Mouse (Mus musculus): Measurements from ENCODE around the gene Eef1akmt3. TPM values are rescaled to one million over a fixed set of nuclear protein-coding genes. Genes with fewer than 3 reads are reported as not detected.

Eef1akmt3 gene
- under 1 TPM in 4 of 26 experiments, not detected in 22; 0.22 to 0.74 (median 0.40) TPM for total RNA-seq (2018; cell fraction: chromatin; rRNA removed)
- total RNA-seq (2018; cell fraction: cytosol; rRNA removed), result under 1 TPM in 3 of 26 experiments, not detected in 23; 0.05 to 0.09 (median 0.05) TPM
- total RNA-seq (2018; cell fraction: nucleus; rRNA removed), result under 1 TPM in 2 of 26 experiments, not detected in 24; 0.30 to 0.31 TPM
- not detected in 3 replicates for polyA plus RNA-seq (2018)

DNA sequence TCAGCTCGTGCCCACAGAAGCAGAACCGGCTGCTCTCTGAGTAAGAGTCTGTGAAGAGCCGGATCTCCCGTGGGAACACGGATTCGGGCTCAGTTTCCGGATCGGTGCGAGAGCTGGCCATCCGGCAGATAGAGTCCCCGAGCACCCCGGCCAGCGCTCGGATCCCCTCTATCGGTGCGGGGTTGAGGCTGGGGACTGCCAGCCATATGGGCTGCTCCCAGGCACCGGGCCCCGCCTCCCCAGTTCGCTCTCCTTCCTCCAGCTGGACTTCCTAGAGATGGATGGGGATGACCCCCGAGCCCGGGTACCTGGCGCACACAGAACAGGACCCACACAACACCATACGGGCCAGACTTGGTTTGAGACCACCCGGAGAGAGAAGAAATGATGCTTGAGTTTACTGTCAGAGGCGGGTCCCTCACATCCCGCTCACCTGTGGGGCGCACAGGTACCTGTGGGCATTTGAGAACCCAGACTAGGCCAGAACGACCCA is at the start of gene Eef1akmt3, which contains the start of gene Mettl1:
Gene Eef1akmt3, minus strand, starts transcription at position 240 of the 493 bp plus-strand sequence.
Gene Mettl1, plus strand, starts transcription at position 141 of the 493 bp plus-strand sequence.
- Histone ChIP-seq H3K4me3 (ENCODE audit: inconsistent target) (peak within 1 kb of the TSS; percentile 65), H3K27ac (peak within 1 kb of the TSS; percentile 32; the same call in 1 of the 2 replicates), H3K36me3 (ENCODE audit: inconsistent target) (no peaks in the 10 kb centered on the region), H3K79me2 (ENCODE audit: inconsistent target) (no peaks in the 10 kb centered on the region)
- WGBS (ENCODE audit: missing documents), result 1% methylated on average over 25 of the region's 28 CpGs

DNA sequence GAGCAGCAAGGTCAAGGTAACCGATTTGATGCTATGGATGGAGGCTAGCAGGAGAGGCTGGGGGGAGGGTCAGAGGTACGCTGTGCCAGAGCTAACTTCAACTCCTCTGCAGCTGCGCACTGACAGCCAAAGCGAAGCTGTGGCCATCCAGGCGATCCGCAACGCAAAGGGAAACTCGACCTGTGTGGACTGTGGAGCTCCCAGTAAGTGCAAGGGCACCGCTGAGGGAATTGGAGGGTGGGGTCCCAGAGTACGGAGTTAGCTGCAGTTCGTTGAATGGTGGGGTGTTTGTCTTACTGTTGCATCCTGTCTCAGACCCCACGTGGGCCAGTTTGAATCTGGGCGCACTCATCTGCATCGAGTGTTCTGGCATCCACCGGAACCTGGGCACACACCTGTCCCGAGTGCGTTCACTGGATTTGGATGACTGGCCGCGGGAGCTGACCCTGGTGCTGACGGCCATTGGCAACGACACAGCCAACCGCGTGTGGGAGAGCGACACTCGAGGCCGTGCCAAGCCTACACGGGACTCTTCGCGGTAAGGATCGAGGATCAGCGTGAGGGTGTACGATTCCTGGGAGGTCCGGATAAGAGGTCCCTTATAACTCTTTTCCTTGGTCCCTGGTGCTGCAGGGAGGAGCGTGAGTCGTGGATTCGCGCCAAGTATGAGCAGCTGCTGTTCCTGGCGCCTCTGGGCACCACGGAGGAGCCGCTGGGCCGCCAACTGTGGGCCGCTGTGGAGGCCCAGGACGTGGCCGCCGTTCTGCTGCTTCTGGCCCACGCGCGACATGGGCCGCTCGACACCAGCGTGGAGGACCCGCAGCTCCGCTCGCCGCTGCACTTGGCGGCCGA is 49.5 kb upstream of the Eef1akmt3 start:
- 94% methylated on average over 54 of the region's 57 CpGs for WGBS (ENCODE audit: missing documents)
- H3K36me3 ChIP-seq (ENCODE audit: inconsistent target), result peaks cover 10% of the 10 kb centered on the region
- no peaks in the 10 kb centered on the region for H3K79me2 ChIP-seq (ENCODE audit: inconsistent target)
- H3K27ac ChIP-seq, result no peak overlapping the region
- no peak overlapping the region for H3K4me3 ChIP-seq (ENCODE audit: inconsistent target)

GRCm38 (mm10) chr10:127085633-127086032 is 44.3 kb upstream of the Eef1akmt3 start:
- H3K4me3 ChIP-seq (ENCODE audit: inconsistent target), result no peak overlapping the region
- no peaks in the 10 kb centered on the region for H3K36me3 ChIP-seq (ENCODE audit: inconsistent target)
- no peaks in the 10 kb centered on the region for H3K79me2 ChIP-seq (ENCODE audit: inconsistent target)
- no peak overlapping the region for H3K27ac ChIP-seq
- WGBS (ENCODE audit: missing documents), result 87% methylated on average over 6 of the region's 6 CpGs

GRCm38 (mm10) chr10:127085052-127085451 is 43.7 kb upstream of the Eef1akmt3 start:
- H3K36me3 ChIP-seq (ENCODE audit: inconsistent target), result no peaks in the 10 kb centered on the region
- 96% methylated on average over 9 of the region's 9 CpGs for WGBS (ENCODE audit: missing documents)
- H3K79me2 ChIP-seq (ENCODE audit: inconsistent target), result no peaks in the 10 kb centered on the region
- no peak overlapping the region for H3K4me3 ChIP-seq (ENCODE audit: inconsistent target)
- H3K27ac ChIP-seq, result no peak overlapping the region

- WGBS (ENCODE audit: missing documents), result 87% methylated on average over 5 of the region's 5 CpGs
- Histone ChIP-seq H3K79me2 (ENCODE audit: inconsistent target) (no peaks in the 10 kb centered on the region), H3K4me3 (ENCODE audit: inconsistent target) (no peak overlapping the region), H3K36me3 (ENCODE audit: inconsistent target) (no peaks in the 10 kb centered on the region), H3K27ac (no peak overlapping the region)
These were observed 42.6 kb upstream of the Eef1akmt3 start for GRCm38 (mm10) chr10:127083915-127084306.

DNA sequence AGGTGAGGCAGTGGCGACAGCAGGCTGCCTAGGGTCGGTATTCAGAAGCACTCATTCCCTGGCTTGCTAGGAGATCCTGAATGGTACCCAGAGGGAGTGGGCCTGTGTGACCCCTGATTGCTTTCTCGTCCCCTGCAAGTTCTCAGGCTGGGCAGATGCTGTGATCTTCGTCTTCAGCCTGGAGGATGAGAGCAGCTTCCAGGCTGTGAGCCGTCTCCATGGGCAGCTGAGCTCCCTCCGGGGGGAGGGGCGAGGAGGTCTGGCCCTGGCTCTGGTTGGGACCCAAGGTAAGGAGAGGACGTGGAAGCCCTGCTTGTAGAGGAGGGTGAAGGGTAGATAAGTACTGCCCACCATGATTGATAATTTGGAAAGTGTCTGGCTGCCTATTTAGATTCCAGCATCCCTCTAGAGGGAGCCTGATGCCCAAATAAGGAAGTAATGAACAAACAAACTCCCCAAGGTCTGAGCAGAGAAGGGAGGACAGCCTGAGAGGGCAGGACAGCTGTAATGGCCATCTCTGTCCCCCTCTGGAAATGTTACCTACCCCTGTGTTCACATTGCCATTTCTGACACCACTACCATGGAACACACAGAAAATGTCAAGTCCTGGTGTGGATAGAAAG is 42.1 kb upstream of the Eef1akmt3 start:
- no peak overlapping the region for H3K27ac ChIP-seq
- H3K79me2 ChIP-seq (ENCODE audit: inconsistent target), result no peaks in the 10 kb centered on the region
- 81% methylated on average over 7 of the region's 8 CpGs for WGBS (ENCODE audit: missing documents)
- H3K36me3 ChIP-seq (ENCODE audit: inconsistent target), result no peaks in the 10 kb centered on the region
- no peak overlapping the region for H3K4me3 ChIP-seq (ENCODE audit: inconsistent target)

- 79% methylated on average over 8 of the region's 8 CpGs for WGBS (ENCODE audit: missing documents)
- Histone ChIP-seq H3K27ac (no peak overlapping the region), H3K4me3 (ENCODE audit: inconsistent target) (no peak overlapping the region), H3K36me3 (ENCODE audit: inconsistent target) (no peaks in the 10 kb centered on the region), H3K79me2 (ENCODE audit: inconsistent target) (no peaks in the 10 kb centered on the region; the same call in 1 of the 2 replicates)
These were observed 40.8 kb upstream of the Eef1akmt3 start for GRCm38 (mm10) chr10:127081996-127082620.

DNA sequence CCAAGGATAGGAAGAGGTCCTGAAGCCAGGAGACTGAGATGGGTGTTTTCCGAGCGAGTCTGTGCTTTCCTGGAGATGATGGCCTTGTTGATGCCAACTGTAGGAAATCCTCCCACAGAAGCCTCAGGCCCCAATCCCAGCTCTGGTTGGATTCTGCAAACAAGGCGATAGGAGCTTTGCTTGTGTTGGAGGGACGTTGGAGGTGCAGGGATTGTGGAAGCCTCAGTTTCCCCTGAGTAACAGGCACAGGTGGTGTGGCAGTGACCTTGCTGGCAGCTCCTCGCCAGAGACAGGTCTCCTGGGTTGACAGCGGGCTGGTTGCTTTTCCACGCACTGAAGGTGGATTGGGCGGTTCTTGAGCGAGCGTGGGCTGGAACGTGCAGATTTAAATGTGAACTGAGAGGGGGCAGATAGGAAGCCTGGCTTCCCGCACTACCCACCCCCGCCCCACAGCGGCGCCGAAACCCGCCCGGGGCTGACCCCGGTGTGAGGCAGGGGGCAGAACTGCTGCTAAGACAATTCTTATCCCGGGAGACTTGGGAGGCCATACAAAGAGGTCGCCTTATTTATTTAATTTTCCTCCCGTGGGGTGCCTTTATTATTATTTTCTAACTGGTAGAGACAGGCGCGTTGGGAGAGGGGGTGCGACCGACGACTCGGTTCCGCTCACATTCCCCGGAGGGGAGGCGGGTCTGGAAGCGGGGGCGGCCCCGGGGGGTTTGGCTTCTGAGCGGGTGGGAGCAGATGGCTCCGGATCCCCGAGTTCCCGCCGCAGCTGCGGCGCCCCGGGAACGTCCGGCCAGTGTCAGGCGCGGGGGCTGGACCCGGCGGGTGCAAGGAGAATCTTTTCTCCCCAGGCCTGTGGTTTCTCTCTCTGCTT is 39.8 kb upstream of the Eef1akmt3 start:
- Histone ChIP-seq H3K36me3 (ENCODE audit: inconsistent target) (no peaks in the 10 kb centered on the region), H3K27ac (no peak overlapping the region), H3K4me3 (ENCODE audit: inconsistent target) (no peak overlapping the region), H3K79me2 (ENCODE audit: inconsistent target) (no peaks in the 10 kb centered on the region; the same call in 1 of the 2 replicates)
- 86% methylated on average over 38 of the region's 48 CpGs for WGBS (ENCODE audit: missing documents)

DNA sequence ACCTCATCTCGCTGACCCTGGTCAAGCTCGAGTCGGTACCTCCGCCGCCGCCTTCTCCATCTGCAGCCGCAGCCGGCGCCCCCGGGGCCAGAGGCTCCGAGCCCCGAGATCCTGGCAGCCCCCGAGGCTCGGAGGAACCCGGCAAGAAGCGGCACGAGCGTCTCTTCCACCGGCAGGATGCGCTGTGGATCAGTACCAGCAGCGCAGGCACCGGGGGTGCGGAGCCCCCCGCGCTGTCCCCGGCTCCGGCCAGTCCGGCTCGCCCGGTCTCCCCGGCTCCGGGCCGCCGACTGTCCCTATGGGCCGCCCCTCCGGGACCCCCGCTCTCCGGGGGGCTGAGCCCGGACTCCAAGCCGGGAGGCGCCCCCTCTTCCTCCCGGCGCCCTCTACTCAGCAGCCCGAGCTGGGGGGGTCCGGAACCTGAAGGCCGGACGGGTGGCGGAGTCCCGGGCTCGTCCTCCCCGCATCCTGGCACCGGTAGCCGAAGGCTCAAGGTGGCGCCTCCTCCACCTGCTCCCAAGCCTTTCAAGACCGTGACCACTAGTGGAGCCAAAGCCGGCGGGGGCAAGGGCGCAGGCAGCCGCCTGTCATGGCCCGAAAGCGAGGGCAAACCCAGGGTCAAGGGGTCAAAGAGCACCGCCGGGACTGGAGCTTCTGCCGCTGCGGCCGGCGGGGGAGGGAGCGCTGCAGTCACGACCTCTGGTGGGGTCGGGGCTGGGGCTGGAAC is 38.5 kb upstream of the Eef1akmt3 start:
- Histone ChIP-seq H3K4me3 (ENCODE audit: inconsistent target) (no peak overlapping the region), H3K36me3 (ENCODE audit: inconsistent target) (no peaks in the 10 kb centered on the region)
- WGBS (ENCODE audit: missing documents), result 95% methylated on average over 49 of the region's 70 CpGs

DNA sequence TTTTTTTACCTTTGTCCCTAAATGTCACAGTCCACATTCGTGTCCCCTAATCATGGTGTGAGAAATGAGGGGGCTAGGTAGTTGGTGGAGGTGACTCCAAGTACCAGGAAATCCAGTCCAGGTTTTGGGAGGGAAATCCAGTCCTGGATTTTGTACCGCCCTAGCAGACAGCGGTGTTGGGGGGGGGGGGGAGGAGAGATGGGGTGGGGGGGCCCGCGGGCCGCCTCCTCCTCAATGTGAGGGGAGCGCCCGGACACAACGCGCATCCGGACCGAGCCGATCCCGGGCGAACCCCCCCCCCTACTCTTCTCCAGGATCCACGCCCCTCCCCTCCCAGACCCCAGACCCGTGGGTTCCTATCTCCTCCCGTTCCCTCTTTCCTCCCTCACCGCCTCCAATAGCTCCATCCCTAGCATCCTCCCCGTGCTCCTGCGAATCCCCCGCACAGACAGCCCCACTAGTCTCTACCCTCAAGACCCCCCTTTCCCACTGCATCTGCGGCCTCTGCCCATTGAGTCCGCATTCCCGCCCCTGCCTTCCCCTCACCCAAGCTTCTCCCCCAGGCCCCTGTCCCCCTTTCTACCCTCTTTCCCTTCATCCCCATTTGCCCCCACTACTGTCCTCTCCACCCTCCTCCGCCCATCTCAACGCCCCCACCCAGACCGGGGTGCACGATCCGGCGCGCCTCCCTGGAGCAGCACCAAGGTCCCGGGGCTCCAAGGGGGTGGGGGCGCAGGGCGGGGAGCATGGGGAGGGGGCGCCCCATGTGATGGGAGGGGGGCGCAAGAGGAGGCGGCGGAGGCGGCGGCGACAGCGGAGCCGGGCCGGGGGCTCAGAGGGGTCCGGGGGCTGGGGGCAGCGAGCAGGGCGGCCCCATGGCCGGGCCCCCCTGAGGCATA is 37.6 kb upstream of the Eef1akmt3 start:
- 84% methylated on average over 16 of the region's 49 CpGs for WGBS (ENCODE audit: missing documents)
- Histone ChIP-seq H3K79me2 (ENCODE audit: inconsistent target) (no peaks in the 10 kb centered on the region; the same call in 1 of the 2 replicates), H3K4me3 (ENCODE audit: inconsistent target) (no peak overlapping the region), H3K27ac (no peak overlapping the region), H3K36me3 (ENCODE audit: inconsistent target) (no peaks in the 10 kb centered on the region)

More for the DNA sequence above, 38.5 kb upstream of the Eef1akmt3 start:
- Histone ChIP-seq H3K79me2 (ENCODE audit: inconsistent target) (no peaks in the 10 kb centered on the region; the same call in 1 of the 2 replicates), H3K27ac (no peak overlapping the region)

DNA sequence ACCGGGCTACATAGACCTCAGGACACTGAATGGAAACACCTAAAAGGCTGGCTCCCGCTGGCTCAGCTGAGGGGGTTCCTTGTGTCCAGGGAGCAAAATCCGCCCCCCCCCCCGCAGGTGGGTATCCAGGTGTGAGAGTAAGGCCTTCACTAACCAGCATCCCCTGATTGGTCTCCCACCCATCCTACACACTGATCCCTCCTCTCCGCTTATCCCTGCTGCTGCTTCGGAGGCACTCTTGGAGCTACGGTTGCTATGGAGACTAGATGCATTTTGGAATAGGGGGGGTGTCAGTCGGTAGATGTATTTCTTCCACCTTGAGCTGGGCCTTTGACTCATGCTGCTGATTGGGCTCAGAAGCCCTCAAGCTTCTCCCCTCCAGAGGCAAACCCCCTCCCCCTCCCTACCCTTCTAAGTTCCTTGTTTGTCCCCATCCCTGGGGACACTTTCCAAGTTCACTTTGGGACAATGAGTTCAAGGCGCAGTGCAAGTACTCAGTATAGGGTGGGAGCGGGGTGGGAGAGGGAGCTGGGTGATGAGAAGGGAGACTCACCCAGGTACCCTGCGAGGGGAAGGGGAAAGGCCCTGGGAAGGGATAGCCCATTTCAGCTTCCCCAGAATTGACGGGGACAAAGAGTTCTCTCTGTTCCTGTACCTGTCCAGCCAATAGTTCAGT is 36.8 kb upstream of the Eef1akmt3 start:
- no peaks in the 10 kb centered on the region for H3K36me3 ChIP-seq (ENCODE audit: inconsistent target)
- no peak overlapping the region for H3K27ac ChIP-seq
- H3K4me3 ChIP-seq (ENCODE audit: inconsistent target), result no peak overlapping the region
- H3K79me2 ChIP-seq (ENCODE audit: inconsistent target), result no peaks in the 10 kb centered on the region; the same call in 1 of the 2 replicates
- 77% methylated on average over 12 of the region's 12 CpGs for WGBS (ENCODE audit: missing documents)

DNA sequence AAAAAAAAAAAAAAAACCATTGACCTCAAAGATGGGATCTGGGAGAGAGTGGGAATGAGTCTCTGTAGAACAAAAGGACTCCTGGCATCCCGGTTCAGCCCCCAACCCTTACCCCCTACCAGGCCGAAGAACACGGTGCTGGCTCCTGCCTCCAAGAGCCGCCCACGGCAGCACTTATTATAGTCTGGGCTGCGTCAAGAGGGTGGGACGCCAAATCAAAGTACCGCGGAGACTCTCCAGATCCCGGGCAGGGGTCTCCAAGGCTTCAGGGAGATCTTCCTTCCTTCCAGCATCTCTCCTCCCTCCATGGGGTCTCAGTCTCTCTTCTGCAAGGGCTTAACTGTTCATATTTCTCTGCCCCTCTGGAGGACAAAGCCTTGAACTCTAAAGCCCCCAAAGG is 36.2 kb upstream of the Eef1akmt3 start:
- Histone ChIP-seq H3K79me2 (ENCODE audit: inconsistent target) (no peaks in the 10 kb centered on the region; the same call in 1 of the 2 replicates), H3K27ac (no peak overlapping the region), H3K4me3 (ENCODE audit: inconsistent target) (no peak overlapping the region), H3K36me3 (ENCODE audit: inconsistent target) (no peaks in the 10 kb centered on the region)
- 82% methylated on average over 7 of the region's 10 CpGs for WGBS (ENCODE audit: missing documents)

Data from macrophage (primary cell).